Mouse (Mus musculus): ENCODE measurements around the gene Magi1.

DNA sequence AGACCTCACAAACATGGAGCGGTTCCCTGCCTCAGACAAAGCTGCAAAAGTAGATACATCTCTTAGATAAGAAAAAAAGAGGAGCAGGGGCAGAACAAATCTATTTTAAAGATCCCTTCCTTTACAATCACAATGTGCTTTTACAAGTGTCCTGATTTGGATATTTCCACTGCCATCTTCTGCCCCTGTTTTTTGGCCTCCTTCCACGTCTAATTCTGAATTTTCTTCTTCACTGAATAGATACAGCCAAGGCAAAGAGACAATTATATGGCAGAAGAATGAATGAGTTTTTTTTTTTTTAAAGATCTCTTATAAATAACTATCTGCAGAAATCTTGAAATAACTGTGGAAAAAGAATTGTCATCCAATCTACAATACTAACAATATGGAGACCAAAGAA is 409.3 kb downstream of the Magi1 start:
- no peak for TF ChIP-seq POLR2A (IDR thresholded peaks at IDR 0.05; ENCODE audit: insufficient read depth, low read depth, low read length)
- TF ChIP-seq CTCF (IDR thresholded peaks at IDR 0.05), result no peak
- no peak for TF ChIP-seq EP300 (IDR thresholded peaks at IDR 0.05; ENCODE audit: insufficient read depth, low read depth, low read length)
